Mouse (Mus musculus): Measurements from ENCODE around the gene Wnk2. TPM values are rescaled to one million over a fixed set of nuclear protein-coding genes. Genes with fewer than 3 reads are reported as not detected.

Gene Wnk2
- polyA plus RNA-seq, 1 experiment from 2014 or later: 1.6 TPM

GRCm38 (mm10) chr13:49156645-49157044, 8.8 kb upstream of the Wnk2 start:
- H3K4me1 ChIP-seq (ENCODE audit: control insufficient read depth, insufficient read depth, low read length): 0 out of 2 replicates have a peak, but pooled peaks cover 4% of the 10 kb centered on the region
- ATAC-seq (replicated peaks; ENCODE audit: insufficient number of reproducible peaks, low FRiP score, low TSS enrichment): no peak
- H3K9ac ChIP-seq (ENCODE audit: low read depth, low read length): no peak overlapping the region
- WGBS (ENCODE audit: insufficient replicate concordance): 62% methylated on average over 4 of the region's 4 CpGs
- H3K9me3 ChIP-seq (replicated peaks; ENCODE audit: control insufficient read depth, low read length): no peaks in the 10 kb centered on the region
- no peak overlapping the region for H3K4me3 ChIP-seq (ENCODE audit: low read depth, low read length)
- no peak overlapping the region for H3K4me2 ChIP-seq
- H3K27me3 ChIP-seq (ENCODE audit: control insufficient read depth, insufficient read depth, low read length): no peaks in the 10 kb centered on the region
- H3K27ac ChIP-seq (ENCODE audit: low read depth, low read length): no peak overlapping the region
- H3K36me3 ChIP-seq (ENCODE audit: control insufficient read depth, insufficient read depth, low read length): no peaks in the 10 kb centered on the region

- Histone ChIP-seq H3K27me3 (ENCODE audit: control insufficient read depth, insufficient read depth, low read length) (peaks cover 18% of the 10 kb centered on the region), H3K36me3 (ENCODE audit: control insufficient read depth, insufficient read depth, low read length) (no peaks in the 10 kb centered on the region), H3K4me1 (ENCODE audit: control insufficient read depth, insufficient read depth, low read length) (0 out of 2 replicates have a peak, but pooled peaks cover 4% of the 10 kb centered on the region), H3K4me2 (no peak overlapping the region), H3K27ac (ENCODE audit: low read depth, low read length) (no peak overlapping the region), H3K9me3 (replicated peaks; ENCODE audit: control insufficient read depth, low read length) (no peaks in the 10 kb centered on the region), H3K4me3 (ENCODE audit: low read depth, low read length) (no peak overlapping the region), H3K9ac (ENCODE audit: low read depth, low read length) (no peak overlapping the region; the same call in 1 of the 2 replicates)
- 64% methylated on average over 7 of the region's 7 CpGs for WGBS (ENCODE audit: insufficient replicate concordance)
- ATAC-seq (replicated peaks; ENCODE audit: insufficient number of reproducible peaks, low FRiP score, low TSS enrichment): no peak
Measured at GRCm38 (mm10) chr13:49154621-49155020, 6.8 kb upstream of the Wnk2 start.

GRCm38 (mm10) chr13:49154028-49154427, 6.2 kb upstream of the Wnk2 start:
- no peak overlapping the region; the same call in 1 of the 2 replicates for H3K9ac ChIP-seq (ENCODE audit: low read depth, low read length)
- ATAC-seq (replicated peaks; ENCODE audit: insufficient number of reproducible peaks, low FRiP score, low TSS enrichment): no peak
- peaks cover 24% of the 10 kb centered on the region for H3K27me3 ChIP-seq (ENCODE audit: control insufficient read depth, insufficient read depth, low read length)
- 0 out of 2 replicates have a peak, but pooled peaks cover 4% of the 10 kb centered on the region for H3K4me1 ChIP-seq (ENCODE audit: control insufficient read depth, insufficient read depth, low read length)
- no peak overlapping the region for H3K27ac ChIP-seq (ENCODE audit: low read depth, low read length)
- no peak overlapping the region for H3K4me2 ChIP-seq
- 73% methylated on average over 10 of the region's 10 CpGs for WGBS (ENCODE audit: insufficient replicate concordance)
- no peaks in the 10 kb centered on the region for H3K9me3 ChIP-seq (replicated peaks; ENCODE audit: control insufficient read depth, low read length)
- H3K36me3 ChIP-seq (ENCODE audit: control insufficient read depth, insufficient read depth, low read length): no peaks in the 10 kb centered on the region
- no peak overlapping the region for H3K4me3 ChIP-seq (ENCODE audit: low read depth, low read length)

GRCm38 (mm10) chr13:49148687-49149086, 873 bp upstream of the Wnk2 start:
- no peak for ATAC-seq (replicated peaks; ENCODE audit: insufficient number of reproducible peaks, low FRiP score, low TSS enrichment)

GRCm38 (mm10) chr13:49147007-49147857, 582 bp downstream of the Wnk2 start:
- Histone ChIP-seq H3K9ac (ENCODE audit: low read depth, low read length) (peak overlapping the region; percentile 63), H3K4me1 (ENCODE audit: control insufficient read depth, insufficient read depth, low read length) (peaks cover 19% of the 10 kb centered on the region), H3K36me3 (ENCODE audit: control insufficient read depth, insufficient read depth, low read length) (no peaks in the 10 kb centered on the region), H3K4me2 (peak overlapping the region; percentile 84), H3K27me3 (ENCODE audit: control insufficient read depth, insufficient read depth, low read length) (peaks cover 81% of the 10 kb centered on the region), H3K9me3 (replicated peaks; ENCODE audit: control insufficient read depth, low read length) (no peaks in the 10 kb centered on the region), H3K27ac (ENCODE audit: low read depth, low read length) (no peak overlapping the region), H3K4me3 (ENCODE audit: low read depth, low read length) (peak overlapping the region; percentile 65)
- under 1% methylated on average over 91 of the region's 98 CpGs for WGBS (ENCODE audit: insufficient replicate concordance)
- ATAC-seq (replicated peaks; ENCODE audit: insufficient number of reproducible peaks, low FRiP score, low TSS enrichment): peak; percentile 31

More at GRCm38 (mm10) chr13:49148687-49149086, 873 bp upstream of the Wnk2 start:
- H3K9me3 ChIP-seq (replicated peaks; ENCODE audit: control insufficient read depth, low read length): no peaks in the 10 kb centered on the region
- H3K4me1 ChIP-seq (ENCODE audit: control insufficient read depth, insufficient read depth, low read length): peaks cover 19% of the 10 kb centered on the region
- no peak overlapping the region for H3K27ac ChIP-seq (ENCODE audit: low read depth, low read length)
- no peak overlapping the region for H3K4me3 ChIP-seq (ENCODE audit: low read depth, low read length)
- no peak overlapping the region for H3K9ac ChIP-seq (ENCODE audit: low read depth, low read length)
- H3K36me3 ChIP-seq (ENCODE audit: control insufficient read depth, insufficient read depth, low read length): no peaks in the 10 kb centered on the region
- H3K27me3 ChIP-seq (ENCODE audit: control insufficient read depth, insufficient read depth, low read length): peaks cover 75% of the 10 kb centered on the region
- 76% methylated on average over 4 of the region's 4 CpGs for WGBS (ENCODE audit: insufficient replicate concordance)
- H3K4me2 ChIP-seq: no peak overlapping the region

GRCm38 (mm10) chr13:49146698-49147006, 1.2 kb downstream of the Wnk2 start:
- Histone ChIP-seq H3K4me2 (peak overlapping the region; percentile 84), H3K4me3 (ENCODE audit: low read depth, low read length) (peak overlapping the region; percentile 65), H3K4me1 (ENCODE audit: control insufficient read depth, insufficient read depth, low read length) (peaks cover 19% of the 10 kb centered on the region), H3K27me3 (ENCODE audit: control insufficient read depth, insufficient read depth, low read length) (peaks cover 81% of the 10 kb centered on the region), H3K9me3 (replicated peaks; ENCODE audit: control insufficient read depth, low read length) (no peaks in the 10 kb centered on the region), H3K36me3 (ENCODE audit: control insufficient read depth, insufficient read depth, low read length) (no peaks in the 10 kb centered on the region), H3K9ac (ENCODE audit: low read depth, low read length) (peak overlapping the region; percentile 63; the same call in 1 of the 2 replicates), H3K27ac (ENCODE audit: low read depth, low read length) (no peak overlapping the region)
- 0% methylated on average over 26 of the region's 44 CpGs for WGBS (ENCODE audit: insufficient replicate concordance)
- no peak for ATAC-seq (replicated peaks; ENCODE audit: insufficient number of reproducible peaks, low FRiP score, low TSS enrichment)

- peak overlapping the region; percentile 84 for H3K4me2 ChIP-seq
- H3K27ac ChIP-seq (ENCODE audit: low read depth, low read length): no peak overlapping the region
- ATAC-seq (replicated peaks; ENCODE audit: insufficient number of reproducible peaks, low FRiP score, low TSS enrichment): no peak
- peaks cover 78% of the 10 kb centered on the region for H3K27me3 ChIP-seq (ENCODE audit: control insufficient read depth, insufficient read depth, low read length)
- no peak overlapping the region for H3K9ac ChIP-seq (ENCODE audit: low read depth, low read length)
- 25% methylated on average over 17 of the region's 17 CpGs for WGBS (ENCODE audit: insufficient replicate concordance)
- H3K4me3 ChIP-seq (ENCODE audit: low read depth, low read length): peak overlapping the region; percentile 65
- H3K36me3 ChIP-seq (ENCODE audit: control insufficient read depth, insufficient read depth, low read length): no peaks in the 10 kb centered on the region
- H3K9me3 ChIP-seq (replicated peaks; ENCODE audit: control insufficient read depth, low read length): no peaks in the 10 kb centered on the region
- peaks cover 19% of the 10 kb centered on the region for H3K4me1 ChIP-seq (ENCODE audit: control insufficient read depth, insufficient read depth, low read length)
Measured at GRCm38 (mm10) chr13:49146040-49146697, 1.6 kb downstream of the Wnk2 start.

- 23% methylated on average over 7 of the region's 7 CpGs for WGBS (ENCODE audit: insufficient replicate concordance)
- ATAC-seq (replicated peaks; ENCODE audit: insufficient number of reproducible peaks, low FRiP score, low TSS enrichment): no peak
- H3K36me3 ChIP-seq (ENCODE audit: control insufficient read depth, insufficient read depth, low read length): no peaks in the 10 kb centered on the region
- no peak overlapping the region for H3K4me3 ChIP-seq (ENCODE audit: low read depth, low read length)
- no peak overlapping the region for H3K4me2 ChIP-seq
- H3K27ac ChIP-seq (ENCODE audit: low read depth, low read length): no peak overlapping the region
- peaks cover 19% of the 10 kb centered on the region for H3K4me1 ChIP-seq (ENCODE audit: control insufficient read depth, insufficient read depth, low read length)
- no peaks in the 10 kb centered on the region for H3K9me3 ChIP-seq (replicated peaks; ENCODE audit: control insufficient read depth, low read length)
- peaks cover 71% of the 10 kb centered on the region for H3K27me3 ChIP-seq (ENCODE audit: control insufficient read depth, insufficient read depth, low read length)
- no peak overlapping the region for H3K9ac ChIP-seq (ENCODE audit: low read depth, low read length)
Measured at GRCm38 (mm10) chr13:49145396-49145795, 2.4 kb downstream of the Wnk2 start.
